Mouse (Mus musculus): ENCODE results near the gene Zfp235. TPM values are rescaled to one million over a fixed set of nuclear protein-coding genes. Genes with fewer than 3 reads are reported as not detected.

Gene Zfp235
- polyA plus RNA-seq, 1 experiment from 2014 or later = 26.9 TPM

DNA sequence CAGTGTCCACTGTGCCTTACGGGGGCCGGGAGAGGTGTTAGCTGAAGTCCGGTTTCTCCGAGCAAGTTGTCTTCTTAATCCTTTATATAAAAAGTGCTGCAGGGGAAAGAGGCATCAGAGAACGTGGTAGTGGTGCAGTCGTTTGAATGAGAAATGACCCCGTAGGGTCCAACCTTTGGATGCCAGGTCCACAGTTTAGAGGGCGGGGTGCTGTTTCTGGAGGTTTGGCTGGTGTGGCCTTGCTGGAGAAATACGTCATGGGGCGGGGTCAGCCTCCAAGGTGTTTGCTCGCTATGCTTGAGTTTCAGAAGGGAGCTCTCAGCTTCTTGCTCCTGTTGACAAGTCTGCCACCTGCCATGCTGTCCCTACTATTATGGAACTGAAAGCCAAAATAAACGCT lies 21.0 kb upstream of the Zfp235 start:
- H3K4me3 ChIP-seq (replicated peaks; ENCODE audit: low read length) = peak overlapping the region; percentile 81
- ATAC-seq = no peak

DNA sequence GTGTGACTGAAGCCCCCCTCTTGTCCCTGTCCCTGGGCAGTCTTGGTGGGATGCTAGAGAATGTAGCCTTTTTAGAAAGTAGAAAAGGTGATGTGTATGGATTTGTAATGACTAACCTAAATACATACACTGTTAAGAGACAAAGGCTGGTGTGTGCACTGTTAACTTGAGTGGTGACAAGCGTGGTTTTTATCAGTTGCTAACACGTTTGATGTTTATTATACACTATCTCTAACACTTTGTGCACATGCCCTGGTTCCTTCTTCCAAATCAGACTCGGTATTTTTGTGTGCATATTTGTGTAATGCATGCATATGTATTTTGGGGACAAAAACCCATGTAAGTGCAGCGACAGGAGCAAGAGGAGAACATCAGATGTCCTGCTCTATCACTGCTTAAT lies 17.3 kb upstream of the Zfp235 start:
- ATAC-seq = no peak
- no peak overlapping the region for H3K27ac ChIP-seq (ENCODE audit: low read length)
- WGBS = 82% methylated on average over 4 of the region's 4 CpGs
- no peaks in the 10 kb centered on the region for H3K27me3 ChIP-seq (replicated peaks; ENCODE audit: control insufficient read depth, insufficient read depth, low read length)
- H3K4me2 ChIP-seq (ENCODE audit: low read length) = no peak overlapping the region
- no peaks in the 10 kb centered on the region for H3K9me3 ChIP-seq (ENCODE audit: control insufficient read depth, low read length)
- H3K9ac ChIP-seq (replicated peaks; ENCODE audit: low read depth, low read length) = no peak overlapping the region
- no peaks in the 10 kb centered on the region for H3K36me3 ChIP-seq (ENCODE audit: control insufficient read depth, insufficient read depth)
- no peak overlapping the region for H3K4me3 ChIP-seq (replicated peaks; ENCODE audit: low read length)
- H3K4me1 ChIP-seq (replicated peaks; ENCODE audit: control insufficient read depth, insufficient read depth, low read length) = peaks cover 8% of the 10 kb centered on the region

More for the DNA sequence above, 21.0 kb upstream of the Zfp235 start:
- Histone ChIP-seq H3K9me3 (ENCODE audit: control insufficient read depth, low read length) (peaks cover 18% of the 10 kb centered on the region), H3K27me3 (replicated peaks; ENCODE audit: control insufficient read depth, insufficient read depth, low read length) (no peaks in the 10 kb centered on the region), H3K9ac (replicated peaks; ENCODE audit: low read depth, low read length) (peak overlapping the region; percentile 72), H3K36me3 (ENCODE audit: control insufficient read depth, insufficient read depth) (peaks cover 19% of the 10 kb centered on the region), H3K4me2 (ENCODE audit: low read length) (peak overlapping the region; percentile 96), H3K27ac (ENCODE audit: low read length) (peak overlapping the region; percentile 68), H3K4me1 (replicated peaks; ENCODE audit: control insufficient read depth, insufficient read depth, low read length) (peaks cover 8% of the 10 kb centered on the region)
- WGBS = 10% methylated on average over 12 of the region's 12 CpGs

DNA sequence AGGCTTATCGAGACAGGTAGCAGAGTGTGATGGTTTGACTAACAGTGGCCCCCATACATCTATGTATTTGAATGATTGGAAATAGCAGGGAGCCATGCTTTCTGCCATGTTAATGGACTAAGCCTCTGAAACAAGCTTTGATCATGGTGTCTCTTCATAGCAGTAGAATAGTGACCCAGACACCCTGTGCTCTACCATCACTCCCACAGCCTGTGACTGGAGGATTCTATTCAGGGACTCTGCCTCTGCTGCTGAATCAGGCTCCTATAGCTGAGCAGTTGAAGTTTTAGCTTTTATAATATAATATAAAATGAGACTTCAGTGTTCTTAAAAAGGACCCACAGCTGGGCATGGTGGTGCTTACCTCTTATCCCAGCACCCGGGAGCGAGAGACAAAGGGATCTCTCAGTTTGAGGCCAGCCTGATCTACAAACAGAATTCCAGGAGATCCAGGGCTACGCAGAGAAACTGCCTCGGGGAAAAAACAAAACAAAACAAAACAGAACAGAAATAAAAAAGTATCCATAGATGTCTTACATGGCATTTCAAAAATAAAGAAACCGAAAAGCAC lies 459 bp upstream of the Zfp235 start:
- peaks cover 13% of the 10 kb centered on the region for H3K4me1 ChIP-seq (replicated peaks; ENCODE audit: control insufficient read depth, insufficient read depth, low read length)
- H3K9me3 ChIP-seq (ENCODE audit: control insufficient read depth, low read length) = no peaks in the 10 kb centered on the region
- peak overlapping the region; percentile 91 for H3K4me2 ChIP-seq (ENCODE audit: low read length)
- H3K36me3 ChIP-seq (ENCODE audit: control insufficient read depth, insufficient read depth) = peaks cover 17% of the 10 kb centered on the region; the same call in 1 of the 2 replicates
- H3K4me3 ChIP-seq (replicated peaks; ENCODE audit: low read length) = peak overlapping the region; percentile 86
- peak; percentile 66 for ATAC-seq
- peak overlapping the region; percentile 92 for H3K9ac ChIP-seq (replicated peaks; ENCODE audit: low read depth, low read length)
- no peaks in the 10 kb centered on the region for H3K27me3 ChIP-seq (replicated peaks; ENCODE audit: control insufficient read depth, insufficient read depth, low read length)
- WGBS = 17% methylated on average over 6 of the region's 6 CpGs
- peak overlapping the region; percentile 73 for H3K27ac ChIP-seq (ENCODE audit: low read length)

DNA sequence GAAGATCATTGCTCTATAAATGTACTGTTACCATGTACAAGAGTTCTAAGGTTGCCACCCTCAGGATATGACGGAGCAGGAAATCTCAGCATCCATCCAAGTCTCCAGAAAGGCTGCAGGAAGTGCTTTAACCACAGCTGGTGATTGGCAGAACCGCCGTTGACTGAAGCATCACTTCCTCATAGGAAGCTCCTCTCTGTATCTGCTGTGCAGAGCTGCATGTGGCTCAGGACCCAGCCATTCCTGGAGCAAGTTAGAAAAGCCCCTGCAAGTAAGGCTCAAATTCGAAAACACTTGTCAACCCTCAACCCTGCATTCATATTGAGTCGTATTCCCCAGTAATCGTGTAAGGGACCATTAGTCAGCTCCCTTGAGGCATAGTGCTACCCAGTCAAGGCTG lies 8.6 kb downstream of the Zfp235 start:
- Histone ChIP-seq H3K9me3 (ENCODE audit: control insufficient read depth, low read length) (no peaks in the 10 kb centered on the region), H3K9ac (replicated peaks; ENCODE audit: low read depth, low read length) (no peak overlapping the region), H3K27ac (ENCODE audit: low read length) (no peak overlapping the region), H3K4me2 (ENCODE audit: low read length) (no peak overlapping the region), H3K4me1 (replicated peaks; ENCODE audit: control insufficient read depth, insufficient read depth, low read length) (no peaks in the 10 kb centered on the region), H3K4me3 (replicated peaks; ENCODE audit: low read length) (no peak overlapping the region), H3K36me3 (ENCODE audit: control insufficient read depth, insufficient read depth) (peaks cover 39% of the 10 kb centered on the region), H3K27me3 (replicated peaks; ENCODE audit: control insufficient read depth, insufficient read depth, low read length) (no peaks in the 10 kb centered on the region)
- no peak for ATAC-seq
- 95% methylated on average over 6 of the region's 6 CpGs for WGBS

DNA sequence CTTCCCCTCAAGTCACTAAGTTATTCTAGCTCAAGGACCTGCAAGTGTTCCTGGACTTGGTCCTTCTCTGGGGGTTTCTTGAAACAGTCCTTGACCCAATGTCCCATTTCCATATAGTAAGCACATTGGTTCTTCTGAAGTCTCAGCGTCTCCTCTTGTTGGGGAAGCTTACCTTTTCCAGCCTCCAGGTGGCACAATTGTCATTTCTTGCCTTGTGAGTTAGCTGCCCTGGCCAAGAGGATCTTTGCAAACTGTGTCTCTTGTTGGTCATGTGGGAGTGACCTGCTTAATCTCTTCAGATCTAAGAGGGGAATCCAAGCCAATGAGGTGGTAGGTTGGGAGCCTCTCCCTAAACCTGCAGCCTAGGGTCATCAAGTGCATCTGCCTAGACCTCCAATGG lies 19.3 kb downstream of the Zfp235 start:
- Histone ChIP-seq H3K9ac (replicated peaks; ENCODE audit: low read depth, low read length) (no peak overlapping the region), H3K36me3 (ENCODE audit: control insufficient read depth, insufficient read depth) (no peaks in the 10 kb centered on the region), H3K27me3 (replicated peaks; ENCODE audit: control insufficient read depth, insufficient read depth, low read length) (no peaks in the 10 kb centered on the region), H3K9me3 (ENCODE audit: control insufficient read depth, low read length) (no peaks in the 10 kb centered on the region), H3K4me2 (ENCODE audit: low read length) (no peak overlapping the region), H3K4me3 (replicated peaks; ENCODE audit: low read length) (no peak overlapping the region), H3K4me1 (replicated peaks; ENCODE audit: control insufficient read depth, insufficient read depth, low read length) (no peaks in the 10 kb centered on the region), H3K27ac (ENCODE audit: low read length) (no peak overlapping the region)
- WGBS = 17% methylated on average over 1 of the region's 1 CpGs
- ATAC-seq = no peak

DNA sequence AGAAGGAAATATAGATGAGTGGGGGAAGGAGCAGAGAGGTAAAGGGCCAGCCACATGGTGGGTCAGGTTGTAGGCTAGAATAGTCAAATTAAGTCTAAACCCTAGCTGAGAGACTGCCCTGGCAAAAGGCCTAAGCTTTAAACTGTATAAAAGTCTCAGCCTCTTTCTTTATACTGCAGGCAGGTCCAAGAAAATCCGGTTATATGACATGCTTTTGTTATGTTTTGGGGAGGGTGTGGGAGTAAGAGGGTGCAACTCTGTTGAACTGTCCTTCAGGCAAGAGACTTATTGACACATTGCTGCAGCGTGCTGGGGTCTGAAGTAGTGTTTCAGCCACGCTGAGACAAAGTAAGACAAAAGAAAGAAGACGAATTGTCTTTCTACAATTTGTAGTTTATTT lies 38.2 kb downstream of the Zfp235 start:
- Histone ChIP-seq H3K4me1 (replicated peaks; ENCODE audit: control insufficient read depth, insufficient read depth, low read length) (peaks cover 6% of the 10 kb centered on the region; the same call in 1 of the 2 replicates), H3K27me3 (replicated peaks; ENCODE audit: control insufficient read depth, insufficient read depth, low read length) (no peaks in the 10 kb centered on the region), H3K4me2 (ENCODE audit: low read length) (no peak overlapping the region), H3K27ac (ENCODE audit: low read length) (no peak overlapping the region), H3K9me3 (ENCODE audit: control insufficient read depth, low read length) (no peaks in the 10 kb centered on the region), H3K9ac (replicated peaks; ENCODE audit: low read depth, low read length) (no peak overlapping the region), H3K36me3 (ENCODE audit: control insufficient read depth, insufficient read depth) (no peaks in the 10 kb centered on the region), H3K4me3 (replicated peaks; ENCODE audit: low read length) (no peak overlapping the region)
- ATAC-seq = no peak
- 59% methylated on average over 4 of the region's 4 CpGs for WGBS

DNA sequence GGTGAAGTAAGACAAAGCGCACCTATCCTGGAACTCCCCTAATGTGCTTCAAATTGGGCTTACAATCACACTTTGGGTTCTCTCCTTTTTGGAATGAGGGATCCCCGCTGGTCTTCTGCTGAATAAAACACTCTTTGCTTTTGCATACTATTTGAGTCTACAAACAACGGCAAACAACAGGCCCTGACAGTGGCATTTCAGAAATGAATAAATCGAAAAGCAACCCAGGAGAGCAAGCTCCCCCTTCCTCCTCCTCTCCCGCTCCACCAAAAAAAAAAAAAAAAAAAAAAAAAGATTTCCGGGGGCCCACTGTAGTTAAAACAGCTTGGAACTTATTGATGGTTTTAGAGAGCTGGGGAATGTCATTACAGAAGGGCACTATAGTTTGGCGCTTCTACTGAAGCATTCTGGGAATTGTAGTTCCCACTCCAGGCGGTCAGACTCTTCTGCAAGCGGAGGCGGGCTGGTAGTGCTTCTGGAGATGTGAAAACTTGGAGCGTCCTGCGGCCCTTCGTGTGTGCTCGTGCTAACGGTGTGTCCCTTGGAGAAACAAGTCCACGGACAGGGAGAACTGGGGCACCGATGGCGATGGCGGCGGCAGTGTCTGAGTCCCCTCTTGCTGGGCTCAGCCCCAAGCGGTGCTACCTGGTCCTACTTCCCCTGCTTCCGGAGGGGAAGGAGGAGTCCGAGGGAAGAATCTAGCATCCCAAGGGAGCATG lies 40.8 kb downstream of the Zfp235 start, which contains the start of gene Zfp114:
TSS of gene Zfp114 (plus strand) at position 443 of the 719 bp plus-strand sequence.
- Histone ChIP-seq H3K9ac (replicated peaks; ENCODE audit: low read depth, low read length) (peak within 1 kb of the TSS; percentile 75), H3K4me3 (replicated peaks; ENCODE audit: low read length) (peak within 1 kb of the TSS; percentile 67), H3K4me2 (ENCODE audit: low read length) (peak within 1 kb of the TSS; percentile 55), H3K27ac (ENCODE audit: low read length) (peak within 1 kb of the TSS; percentile 54; the same call in 1 of the 2 replicates), H3K9me3 (ENCODE audit: control insufficient read depth, low read length) (no peaks in the 10 kb centered on the region), H3K36me3 (ENCODE audit: control insufficient read depth, insufficient read depth) (no peaks in the 10 kb centered on the region), H3K4me1 (replicated peaks; ENCODE audit: control insufficient read depth, insufficient read depth, low read length) (peaks cover 6% of the 10 kb centered on the region; the same call in 1 of the 2 replicates), H3K27me3 (replicated peaks; ENCODE audit: control insufficient read depth, insufficient read depth, low read length) (no peaks in the 10 kb centered on the region)
- peak; percentile 92 for ATAC-seq
- 12% methylated on average over 23 of the region's 23 CpGs for WGBS

DNA sequence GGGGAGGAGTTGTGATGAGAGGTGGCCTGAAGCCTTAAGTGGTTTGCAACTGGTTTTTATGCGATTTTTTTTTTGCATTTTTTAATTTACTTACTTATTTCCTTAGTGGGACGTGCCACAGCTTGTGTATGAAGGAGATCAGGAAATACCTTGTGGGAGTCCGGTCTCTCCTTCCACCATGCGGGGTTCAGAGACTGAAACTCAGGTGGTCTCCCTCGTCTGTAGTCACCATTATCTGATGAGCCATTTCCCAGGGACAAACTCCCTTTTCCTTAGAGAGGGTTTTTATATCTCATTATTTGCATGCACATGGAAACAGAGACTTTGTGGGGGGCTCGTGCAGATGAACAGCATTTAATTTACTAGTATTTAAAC lies 41.4 kb downstream of the Zfp235 start:
- ATAC-seq = no peak
- no peak overlapping the region for H3K27ac ChIP-seq (ENCODE audit: low read length)
- H3K9me3 ChIP-seq (ENCODE audit: control insufficient read depth, low read length) = no peaks in the 10 kb centered on the region

DNA sequence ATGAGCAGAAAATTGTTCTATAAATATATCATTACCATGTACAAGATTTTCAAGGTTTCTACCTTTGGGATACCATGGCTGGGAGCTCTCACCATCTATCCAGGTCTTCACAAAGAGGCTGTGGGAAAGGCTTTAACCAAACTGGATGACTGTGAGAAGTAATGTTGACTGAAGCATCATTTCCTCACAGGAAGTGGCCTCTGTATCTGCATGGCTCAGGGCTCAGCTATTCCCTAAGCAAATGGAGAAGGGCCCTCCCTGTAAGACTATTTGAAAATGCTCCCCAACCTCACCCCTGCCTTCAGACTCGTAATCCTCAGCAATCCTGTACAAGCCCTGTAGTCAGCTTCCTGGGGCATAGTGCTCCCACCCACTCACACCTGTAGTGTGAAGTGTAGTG lies 53.6 kb downstream of the Zfp235 start:
- WGBS = 46% methylated on average over 1 of the region's 1 CpGs
- no peak for ATAC-seq
- H3K4me2 ChIP-seq (ENCODE audit: low read length) = no peak overlapping the region
- H3K36me3 ChIP-seq (ENCODE audit: control insufficient read depth, insufficient read depth) = no peaks in the 10 kb centered on the region
- no peak overlapping the region for H3K4me3 ChIP-seq (replicated peaks; ENCODE audit: low read length)
- no peak overlapping the region for H3K27ac ChIP-seq (ENCODE audit: low read length)
- H3K27me3 ChIP-seq (replicated peaks; ENCODE audit: control insufficient read depth, insufficient read depth, low read length) = no peaks in the 10 kb centered on the region
- no peaks in the 10 kb centered on the region for H3K9me3 ChIP-seq (ENCODE audit: control insufficient read depth, low read length)
- H3K4me1 ChIP-seq (replicated peaks; ENCODE audit: control insufficient read depth, insufficient read depth, low read length) = no peaks in the 10 kb centered on the region
- H3K9ac ChIP-seq (replicated peaks; ENCODE audit: low read depth, low read length) = no peak overlapping the region

More for the DNA sequence above, 41.4 kb downstream of the Zfp235 start:
- Histone ChIP-seq H3K4me1 (replicated peaks; ENCODE audit: control insufficient read depth, insufficient read depth, low read length) (peaks cover 6% of the 10 kb centered on the region; the same call in 1 of the 2 replicates), H3K4me2 (ENCODE audit: low read length) (peak overlapping the region; percentile 55), H3K4me3 (replicated peaks; ENCODE audit: low read length) (peak overlapping the region; percentile 67), H3K36me3 (ENCODE audit: control insufficient read depth, insufficient read depth) (no peaks in the 10 kb centered on the region), H3K27me3 (replicated peaks; ENCODE audit: control insufficient read depth, insufficient read depth, low read length) (no peaks in the 10 kb centered on the region), H3K9ac (replicated peaks; ENCODE audit: low read depth, low read length) (peak overlapping the region; percentile 75)
- WGBS = 55% methylated on average over 6 of the region's 6 CpGs

All from forebrain, embryonic 16.5 days (tissue).